Mouse (Mus musculus) embryonic fibroblast, embryonic 13.5 days (primary cell): ENCODE measurements around the gene Mbd3.

Source experiments
- CTCF ChIP-seq: IDR thresholded peaks from 2 replicates; pipeline ENCODE4 v1.5.1; 2011; ENCODE audit warnings: mild to moderate bottlenecking, control low read depth, low read length, moderate library complexity, borderline replicate concordance; ENCODE audit not compliant: insufficient read depth
- POLR2A ChIP-seq: IDR thresholded peaks from 2 replicates; pipeline ENCODE4 v1.6.1; 2011; ENCODE audit warnings: low read depth, mild to moderate bottlenecking, control low read depth, low read length, moderate library complexity

DNA sequence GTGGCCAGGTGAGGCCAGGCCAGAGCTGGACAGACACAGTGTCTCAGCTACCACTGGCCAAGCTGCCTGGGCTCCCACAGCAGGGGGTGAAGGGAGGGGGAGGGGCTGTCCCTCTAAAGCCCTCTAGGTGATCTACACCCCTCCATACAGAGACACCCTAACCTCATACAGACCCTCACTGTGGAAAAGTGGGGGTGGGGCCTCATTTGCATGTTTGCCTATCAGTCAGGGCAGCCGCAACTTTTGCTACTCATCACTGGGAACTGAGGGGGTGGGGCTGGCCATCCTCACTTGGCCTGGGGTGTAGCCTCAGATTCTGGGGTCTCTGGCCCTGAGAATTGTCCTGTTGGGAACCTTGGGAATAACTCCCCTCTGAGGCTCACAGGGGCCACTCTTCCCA lies 45.7 kb upstream of the Mbd3 start:
- TF ChIP-seq POLR2A (no peak), CTCF (no peak)
